Mouse (Mus musculus): ENCODE data around the gene E2f6. TPM values are rescaled to one million over a fixed set of nuclear protein-coding genes. Genes with fewer than 3 reads are reported as not detected.

E2f6 gene
- total and polyA plus RNA-seq, 2 experiments: 8.8 to 10.9 TPM

GRCm38 (mm10) chr12:16793371-16793770 lies 17.4 kb upstream of the E2f6 start:
- H3K36me3 ChIP-seq (ENCODE audit: control insufficient read depth, insufficient read depth, low read length): no peaks in the 10 kb centered on the region
- no peak for TF ChIP-seq CTCF (IDR thresholded peaks at IDR 0.05; ENCODE audit: low read depth, low read length)
- TF ChIP-seq POLR2A (IDR thresholded peaks at IDR 0.05; ENCODE audit: extremely low read depth, insufficient read depth, low read length): no peak
- no peak overlapping the region for H3K27ac ChIP-seq (replicated peaks; ENCODE audit: insufficient read depth, low read depth, low read length)
- no peak overlapping the region for H3K4me3 ChIP-seq (ENCODE audit: insufficient read depth, low read depth, low read length)
- H3K27me3 ChIP-seq (ENCODE audit: control insufficient read depth, insufficient read depth, low read length): no peaks in the 10 kb centered on the region
- WGBS: 84% methylated on average over 4 of the region's 4 CpGs
- no peaks in the 10 kb centered on the region for H3K4me1 ChIP-seq (ENCODE audit: control insufficient read depth, insufficient read depth, low read length)
- H3K9ac ChIP-seq (ENCODE audit: low read depth, low read length): no peak overlapping the region
- DNase-seq (ENCODE audit: extremely low read depth, low read depth, low spot score): no peak
- H3K79me2 ChIP-seq (ENCODE audit: control insufficient read depth, insufficient read depth, low read length): no peaks in the 10 kb centered on the region

- Histone ChIP-seq H3K27me3 (ENCODE audit: control insufficient read depth, insufficient read depth, low read length) (peaks cover 11% of the 10 kb centered on the region), H3K79me2 (ENCODE audit: control insufficient read depth, insufficient read depth, low read length) (no peaks in the 10 kb centered on the region), H3K27ac (replicated peaks; ENCODE audit: insufficient read depth, low read depth, low read length) (no peak overlapping the region), H3K9ac (ENCODE audit: low read depth, low read length) (no peak overlapping the region), H3K4me1 (ENCODE audit: control insufficient read depth, insufficient read depth, low read length) (no peaks in the 10 kb centered on the region; the same call in 1 of the 2 replicates), H3K36me3 (ENCODE audit: control insufficient read depth, insufficient read depth, low read length) (no peaks in the 10 kb centered on the region), H3K4me3 (ENCODE audit: insufficient read depth, low read depth, low read length) (no peak overlapping the region)
- no peak for DNase-seq (ENCODE audit: extremely low read depth, low read depth, low spot score)
- 74% methylated on average over 3 of the region's 3 CpGs for WGBS
- TF ChIP-seq CTCF (IDR thresholded peaks at IDR 0.05; ENCODE audit: low read depth, low read length) (no peak), POLR2A (IDR thresholded peaks at IDR 0.05; ENCODE audit: extremely low read depth, insufficient read depth, low read length) (no peak)
Observed at GRCm38 (mm10) chr12:16795781-16796180, 15.0 kb upstream of the E2f6 start.

GRCm38 (mm10) chr12:16798894-16799293 lies 11.9 kb upstream of the E2f6 start:
- 52% methylated on average over 3 of the region's 3 CpGs for WGBS
- H3K4me3 ChIP-seq (ENCODE audit: insufficient read depth, low read depth, low read length): no peak overlapping the region
- H3K36me3 ChIP-seq (ENCODE audit: control insufficient read depth, insufficient read depth, low read length): no peaks in the 10 kb centered on the region
- H3K79me2 ChIP-seq (ENCODE audit: control insufficient read depth, insufficient read depth, low read length): no peaks in the 10 kb centered on the region
- peaks cover 16% of the 10 kb centered on the region for H3K27me3 ChIP-seq (ENCODE audit: control insufficient read depth, insufficient read depth, low read length)
- TF ChIP-seq POLR2A (IDR thresholded peaks at IDR 0.05; ENCODE audit: extremely low read depth, insufficient read depth, low read length) (no peak), CTCF (IDR thresholded peaks at IDR 0.05; ENCODE audit: low read depth, low read length) (no peak)
- no peak for DNase-seq (ENCODE audit: extremely low read depth, low read depth, low spot score)
- no peak overlapping the region for H3K9ac ChIP-seq (ENCODE audit: low read depth, low read length)
- H3K4me1 ChIP-seq (ENCODE audit: control insufficient read depth, insufficient read depth, low read length): no peaks in the 10 kb centered on the region; the same call in 1 of the 2 replicates
- no peak overlapping the region for H3K27ac ChIP-seq (replicated peaks; ENCODE audit: insufficient read depth, low read depth, low read length)

- Histone ChIP-seq H3K4me1 (ENCODE audit: control insufficient read depth, insufficient read depth, low read length) (no peaks in the 10 kb centered on the region; the same call in 1 of the 2 replicates), H3K36me3 (ENCODE audit: control insufficient read depth, insufficient read depth, low read length) (no peaks in the 10 kb centered on the region), H3K79me2 (ENCODE audit: control insufficient read depth, insufficient read depth, low read length) (no peaks in the 10 kb centered on the region), H3K9ac (ENCODE audit: low read depth, low read length) (no peak overlapping the region), H3K27ac (replicated peaks; ENCODE audit: insufficient read depth, low read depth, low read length) (no peak overlapping the region), H3K4me3 (ENCODE audit: insufficient read depth, low read depth, low read length) (no peak overlapping the region), H3K27me3 (ENCODE audit: control insufficient read depth, insufficient read depth, low read length) (peaks cover 16% of the 10 kb centered on the region)
- DNase-seq (ENCODE audit: extremely low read depth, low read depth, low spot score): no peak
- 29% methylated on average over 5 of the region's 6 CpGs for WGBS
- TF ChIP-seq POLR2A (IDR thresholded peaks at IDR 0.05; ENCODE audit: extremely low read depth, insufficient read depth, low read length) (no peak), CTCF (IDR thresholded peaks at IDR 0.05; ENCODE audit: low read depth, low read length) (no peak)
Observed at GRCm38 (mm10) chr12:16799928-16800258, 10.9 kb upstream of the E2f6 start.

GRCm38 (mm10) chr12:16800259-16800958 lies 10.4 kb upstream of the E2f6 start, which contains the start of gene Greb1:
Greb1 (minus strand) TSS chr12:16800886.
- H3K9ac ChIP-seq (ENCODE audit: low read depth, low read length): no peak within 1 kb of the TSS
- TF ChIP-seq POLR2A (IDR thresholded peaks at IDR 0.05; ENCODE audit: extremely low read depth, insufficient read depth, low read length) (no peak), CTCF (IDR thresholded peaks at IDR 0.05; ENCODE audit: low read depth, low read length) (no peak)
- no peak for DNase-seq (ENCODE audit: extremely low read depth, low read depth, low spot score)
- H3K4me3 ChIP-seq (ENCODE audit: insufficient read depth, low read depth, low read length): no peak within 1 kb of the TSS
- H3K36me3 ChIP-seq (ENCODE audit: control insufficient read depth, insufficient read depth, low read length): no peaks in the 10 kb centered on the region
- H3K27ac ChIP-seq (replicated peaks; ENCODE audit: insufficient read depth, low read depth, low read length): no peak within 1 kb of the TSS
- H3K79me2 ChIP-seq (ENCODE audit: control insufficient read depth, insufficient read depth, low read length): no peaks in the 10 kb centered on the region
- H3K4me1 ChIP-seq (ENCODE audit: control insufficient read depth, insufficient read depth, low read length): no peaks in the 10 kb centered on the region; the same call in 1 of the 2 replicates
- 1% methylated on average over 53 of the region's 53 CpGs for WGBS
- peaks cover 16% of the 10 kb centered on the region for H3K27me3 ChIP-seq (ENCODE audit: control insufficient read depth, insufficient read depth, low read length)

DNA sequence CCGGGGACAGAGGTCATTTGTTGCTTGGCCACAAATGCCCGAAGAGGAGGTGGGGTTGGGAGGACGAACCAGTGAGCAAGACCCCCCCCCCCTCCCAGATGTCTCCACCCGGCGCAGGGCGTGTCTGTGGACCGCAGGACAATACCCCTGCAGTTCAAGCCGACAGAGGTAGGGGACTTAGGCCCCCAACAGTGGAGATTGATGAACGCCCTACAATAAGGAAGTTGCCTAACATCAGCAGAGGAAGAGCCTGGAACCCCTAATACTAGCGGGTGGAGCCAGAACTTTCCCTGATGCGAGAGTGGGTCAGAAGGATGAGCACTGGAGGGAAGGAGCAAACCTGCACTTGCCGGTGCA lies 9.8 kb upstream of the E2f6 start:
- no peak for DNase-seq (ENCODE audit: extremely low read depth, low read depth, low spot score)
- H3K4me1 ChIP-seq (ENCODE audit: control insufficient read depth, insufficient read depth, low read length): no peaks in the 10 kb centered on the region; the same call in 1 of the 2 replicates
- no peak for TF ChIP-seq CTCF (IDR thresholded peaks at IDR 0.05; ENCODE audit: low read depth, low read length)
- no peak for TF ChIP-seq POLR2A (IDR thresholded peaks at IDR 0.05; ENCODE audit: extremely low read depth, insufficient read depth, low read length)
- no peaks in the 10 kb centered on the region for H3K79me2 ChIP-seq (ENCODE audit: control insufficient read depth, insufficient read depth, low read length)
- no peak overlapping the region for H3K9ac ChIP-seq (ENCODE audit: low read depth, low read length)
- WGBS: 17% methylated on average over 12 of the region's 12 CpGs
- no peak overlapping the region for H3K4me3 ChIP-seq (ENCODE audit: insufficient read depth, low read depth, low read length)
- H3K36me3 ChIP-seq (ENCODE audit: control insufficient read depth, insufficient read depth, low read length): no peaks in the 10 kb centered on the region
- H3K27me3 ChIP-seq (ENCODE audit: control insufficient read depth, insufficient read depth, low read length): peaks cover 16% of the 10 kb centered on the region
- no peak overlapping the region for H3K27ac ChIP-seq (replicated peaks; ENCODE audit: insufficient read depth, low read depth, low read length)
